Mouse (Mus musculus) liver, embryonic 14.5 days (tissue): ENCODE measurements around the gene Sdhaf3. TPM values are rescaled to one million over a fixed set of nuclear protein-coding genes. Genes with fewer than 3 reads are reported as not detected.
A peak's percentile ranks its signal among the peaks of the same experiment; 100 is the strongest.
"Not testable (repeated sequence)": the region's sequence is repeated elsewhere in the genome, so short reads cannot be mapped to it uniquely, and the experiment has no call there.

Experiments
- ATAC-seq: fragments of 200-750 bp; cut with Nextera tagmentation; 2 replicates; pipeline ENCODE4 v1.8.0; 2017; ENCODE audit warnings: moderate number of reproducible peaks, mild to moderate bottlenecking, moderate library complexity; ENCODE audit not compliant: insufficient read depth
- DNase-seq, 3 experiments: peaks; one replicate each; pipeline ENCODE4 v3.0.0-alpha.2; 2012 to 2013; ENCODE audit warnings: low read depth in 3 of 3, low spot score in 3 of 3
- H3K27ac ChIP-seq: fragments of 300-500 bp; sonication (generic); 2 replicates; pipeline ENCODE4 v1.5.1; 2014; ENCODE audit warnings: moderate library complexity, mild to moderate bottlenecking, control low read depth, inconsistent platforms
- H3K27me3 ChIP-seq: fragments of 300-500 bp; sonication (generic); 2 replicates; pipeline ENCODE4 v1.6.1; 2014; ENCODE audit warnings: mild to moderate bottlenecking, low read length, moderate library complexity; ENCODE audit not compliant: control insufficient read depth, insufficient read depth
- H3K36me3 ChIP-seq: fragments of 300-500 bp; sonication (generic); replicated peaks from 2 replicates; pipeline ENCODE4 v1.6.1; 2014; ENCODE audit warnings: low read depth; ENCODE audit not compliant: control insufficient read depth, insufficient read depth
- H3K4me1 ChIP-seq, 2 experiments: fragments of 200-500 bp in 1 of 2; fragments of 300-500 bp in 1 of 2; sonication (generic) in 1 of 2; replicated peaks; 2 replicates each; pipeline ENCODE4 v1.6.1; 2012 to 2014; ENCODE audit warnings: antibody characterized with exemption in 1 of 2, inconsistent platforms in 1 of 2, low read length in 1 of 2; ENCODE audit not compliant: control insufficient read depth in 2 of 2, insufficient read depth in 2 of 2
- H3K4me2 ChIP-seq: fragments of 300-500 bp; sonication (generic); 2 replicates; pipeline ENCODE4 v1.6.1; 2014; ENCODE audit warnings: low read depth, mild to moderate bottlenecking, control low read depth, moderate library complexity
- H3K4me3 ChIP-seq, 2 experiments: fragments of 200-500 bp in 1 of 2; fragments of 300-500 bp in 1 of 2; sonication (generic) in 1 of 2; 2 replicates each; pipeline ENCODE4 v1.5.1; 2012 to 2014; ENCODE audit warnings: low read depth in 2 of 2, low read length in 2 of 2, mild to moderate bottlenecking in 2 of 2, control low read depth in 1 of 2, inconsistent platforms in 1 of 2, moderate library complexity in 1 of 2; ENCODE audit not compliant: insufficient read depth in 1 of 2
- H3K9ac ChIP-seq: fragments of 300-500 bp; sonication (generic); replicated peaks from 2 replicates; pipeline ENCODE4 v1.6.1; 2014; ENCODE audit warnings: mild to moderate bottlenecking, control low read depth, moderate library complexity
- H3K9me3 ChIP-seq: fragments of 300-500 bp; sonication (generic); 2 replicates; pipeline ENCODE4 v1.6.1; 2016; ENCODE audit warnings: low read length, mixed read lengths; ENCODE audit not compliant: control insufficient read depth
- CTCF ChIP-seq: IDR thresholded peaks from 2 replicates; pipeline ENCODE4 v1.5.1; 2016; ENCODE audit warnings: antibody characterized with exemption, low read depth, control low read depth
- EP300 ChIP-seq: IDR thresholded peaks from 2 replicates; pipeline ENCODE4 v1.6.1; 2016; ENCODE audit warnings: antibody characterized with exemption, low read depth
- WGBS: fragments of 180-500 bp; shearing (Covaris S2); extraction: QIAGEN DNeasy Blood & Tissue Kit; methylation state at CpG from one replicate; pipeline ENCODE4 v1.1.7; 2014; ENCODE audit not compliant: insufficient replicate concordance; 5-methylcytosine and 5-hydroxymethylcytosine counted together
- polyA plus RNA-seq, 2 experiments: library from polyadenylated mRNA; depleted of rRNA in 1 of 2; stranded (reverse) in 1 of 2; unstranded in 1 of 2; fragments of >200 nt; fragmentation: Nextera tagmentation in 1 of 2; extraction: Ambion mirVana in 1 of 2; gene quantifications; 2 replicates each; pipeline versions ENCODE4 v1.2.1 to v1.2.3; 2012 to 2014

Gene Sdhaf3
- polyA plus RNA-seq, 2 experiments = 0.85 to 2.4 TPM

DNA sequence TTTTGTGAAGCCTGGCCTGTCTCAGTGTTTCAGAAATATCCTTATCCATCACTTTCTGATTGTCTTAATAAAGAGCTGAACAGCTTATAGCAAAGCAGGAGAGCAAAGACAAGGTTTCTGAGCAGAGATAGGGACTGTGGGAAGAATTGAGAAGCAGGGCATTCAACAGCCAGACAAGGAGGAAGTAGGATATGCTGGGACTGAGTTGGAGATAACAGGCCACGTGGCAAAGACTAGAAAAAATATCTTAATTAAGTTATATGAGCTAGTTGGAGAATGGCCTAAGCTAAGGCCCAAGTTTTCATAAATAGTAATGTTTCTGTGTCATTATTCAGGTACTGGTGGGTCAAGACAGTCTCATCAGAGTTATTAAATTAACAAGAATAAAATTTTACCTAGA lies 8.2 kb upstream of the Sdhaf3 start:
- Histone ChIP-seq H3K27ac (no peak overlapping the region), H3K4me3 (no peak overlapping the region), H3K27me3 (no peaks in the 10 kb centered on the region), H3K36me3 (no peaks in the 10 kb centered on the region), H3K9ac (no peak overlapping the region), H3K4me2 (no peak overlapping the region), H3K9me3 (no peaks in the 10 kb centered on the region), H3K4me1 (no peaks in the 10 kb centered on the region)
- ATAC-seq (no peak), DNase-seq (no peak)
- TF ChIP-seq CTCF (no peak), EP300 (no peak)
- 0% methylated on average over 1 of the region's 1 CpGs for WGBS

DNA sequence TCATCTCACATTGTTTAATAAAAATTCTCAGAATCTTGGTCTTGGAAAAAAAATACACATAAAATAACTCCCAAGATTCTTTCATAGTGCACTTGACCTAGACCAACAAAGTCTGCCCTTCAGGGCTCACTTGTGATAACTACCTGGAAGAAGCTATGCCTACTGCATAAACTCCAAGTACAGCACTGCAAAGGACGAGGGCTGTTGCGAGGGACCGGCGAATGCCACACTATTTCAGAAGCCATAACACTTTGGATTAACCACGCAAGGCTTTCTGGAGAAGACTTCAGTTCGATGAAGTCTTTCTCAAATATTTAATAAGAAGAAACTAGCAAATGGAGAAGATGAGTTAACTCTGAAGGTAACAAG lies 425 bp upstream of the Sdhaf3 start:
- Histone ChIP-seq H3K27me3 (no peaks in the 10 kb centered on the region), H3K9me3 (no peaks in the 10 kb centered on the region), H3K4me2 (peak overlapping the region; percentile 77), H3K9ac (peak overlapping the region; percentile 9), H3K36me3 (no peaks in the 10 kb centered on the region), H3K4me3 (peak overlapping the region; percentile 74 to 96), H3K4me1 (peaks cover 0 to 2% of the 10 kb centered on the region in 2 experiments; a peak in 2 of 4 replicates), H3K27ac (no peak overlapping the region)
- ATAC-seq = 0 out of 2 replicates have a peak, but pooled peaks have one; percentile 18
- DNase-seq = no peak
- 48% methylated on average over 6 of the region's 6 CpGs for WGBS
- TF ChIP-seq CTCF (no peak), EP300 (no peak)

DNA sequence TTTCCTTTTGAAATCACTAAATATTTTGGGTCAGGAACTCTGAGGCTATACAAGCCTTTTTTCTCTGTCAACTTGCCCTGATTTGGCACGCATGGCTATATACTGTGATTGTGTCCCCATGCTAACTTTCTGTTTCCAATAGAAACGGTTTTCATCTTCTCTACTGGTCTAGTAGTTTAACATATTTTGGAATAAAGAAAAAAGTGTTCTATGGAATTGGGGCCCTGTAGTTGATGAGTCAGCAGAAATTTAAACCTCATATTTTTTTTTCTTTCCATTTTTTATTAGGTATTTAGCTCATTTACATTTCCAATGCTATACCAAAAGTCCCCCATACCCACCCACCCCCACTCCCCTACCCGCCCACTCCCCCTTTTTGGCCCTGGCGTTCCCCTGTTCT lies 3.4 kb downstream of the Sdhaf3 start:
- not testable (repeated sequence) for ATAC-seq, H3K9ac ChIP-seq
- 71% methylated on average over 2 of the region's 4 CpGs for WGBS

GRCm38 (mm10) chr6:6997226-6997946 lies 41.6 kb downstream of the Sdhaf3 start:
- Histone ChIP-seq H3K9ac (no peak overlapping the region), H3K4me3 (no peak overlapping the region), H3K27ac (no peak overlapping the region), H3K9me3 (no peaks in the 10 kb centered on the region), H3K27me3 (no peaks in the 10 kb centered on the region), H3K4me2 (no peak overlapping the region), H3K4me1 (no peaks in the 10 kb centered on the region), H3K36me3 (no peaks in the 10 kb centered on the region)
- WGBS = 57% methylated on average over 4 of the region's 4 CpGs
- no peak for ATAC-seq
- no peak for DNase-seq
- TF ChIP-seq CTCF (no peak), EP300 (no peak)

More for the DNA sequence above, 3.4 kb downstream of the Sdhaf3 start:
- not testable (repeated sequence) for H3K36me3 ChIP-seq, H3K4me1 ChIP-seq, H3K4me2 ChIP-seq, H3K27ac ChIP-seq, DNase-seq, H3K27me3 ChIP-seq, H3K4me3 ChIP-seq, H3K9me3 ChIP-seq

DNA sequence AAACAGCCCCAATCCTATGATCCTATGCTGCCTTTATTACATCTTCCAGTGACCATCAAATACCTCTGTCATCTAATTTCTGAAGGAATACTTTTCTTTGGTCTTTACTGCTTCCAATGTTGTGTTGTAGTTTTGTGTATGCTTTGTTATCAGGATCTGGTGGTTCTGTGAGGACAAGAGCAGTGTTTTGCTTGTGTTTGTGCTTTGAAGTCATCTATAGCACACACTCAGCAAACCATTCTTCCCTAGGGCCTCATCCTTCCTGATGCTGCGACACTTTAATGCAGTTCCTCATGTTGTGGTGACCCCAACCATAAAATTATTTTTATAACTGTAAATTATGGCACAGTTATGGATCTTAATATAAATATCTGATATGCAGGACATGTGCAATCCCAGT lies 42.2 kb downstream of the Sdhaf3 start:
- no peak for ATAC-seq

More for the DNA sequence above, 42.2 kb downstream of the Sdhaf3 start:
- Histone ChIP-seq H3K27ac (no peak overlapping the region), H3K4me1 (no peaks in the 10 kb centered on the region), H3K4me2 (no peak overlapping the region), H3K9ac (no peak overlapping the region), H3K9me3 (no peaks in the 10 kb centered on the region), H3K36me3 (no peaks in the 10 kb centered on the region), H3K27me3 (no peaks in the 10 kb centered on the region), H3K4me3 (no peak overlapping the region)
- no peak for TF ChIP-seq EP300
- no peak for DNase-seq
- 74% methylated on average over 1 of the region's 1 CpGs for WGBS
